Mouse (Mus musculus) granulocyte monocyte progenitor cell, adult 5-6 weeks (primary cell): ENCODE data around the gene Smdt1. TPM values are rescaled to one million over a fixed set of nuclear protein-coding genes. Genes with fewer than 3 reads are reported as not detected.

Experiments
- total RNA-seq, 2 experiments: library from RNA; stranded (forward) in 1 of 2; stranded (reverse) in 1 of 2; fragments of 200-712, 200-1000 nt in 1 of 2; fragments of >200 nt in 1 of 2; fragmentation: Nextera tagmentation in 1 of 2; gene quantifications; 2 replicates each; pipeline ENCODE4 v1.2.3; 2014 to 2017

The Smdt1 gene
- total RNA-seq, 2 experiments from 2014 or later = 84.4 to 201 TPM

Other genes starting within 250 kb of the Smdt1 start
- gene Ccdc134, start 211.0 kb upstream of the Smdt1 start, total RNA-seq (2014; fragmentation: Nextera tagmentation) = 11.0 and 26.5 TPM in 2 replicates
- gene Ccdc134, start 211.0 kb upstream of the Smdt1 start, total RNA-seq (2017) = 13.1 and 17.2 TPM in 2 replicates
- gene Srebf2, start 191.8 kb upstream of the Smdt1 start, total RNA-seq (2014; fragmentation: Nextera tagmentation) = 19.0 and 24.3 TPM in 2 replicates
- gene Srebf2, start 191.8 kb upstream of the Smdt1 start, total RNA-seq (2017) = 16.5 and 17.5 TPM in 2 replicates
- gene Shisa8, start 126.1 kb upstream of the Smdt1 start, total RNA-seq (2014; fragmentation: Nextera tagmentation) = not detected in 2 replicates
- not detected in 2 replicates for gene Shisa8, start 126.1 kb upstream of the Smdt1 start, total RNA-seq (2017)
- 0.49 TPM in 1 of 2 replicates, not detected in the other for gene Tnfrsf13c, start 114.6 kb upstream of the Smdt1 start, total RNA-seq (2014; fragmentation: Nextera tagmentation)
- 0.46 TPM in 1 of 2 replicates, not detected in the other for gene Tnfrsf13c, start 114.6 kb upstream of the Smdt1 start, total RNA-seq (2017)
- gene Cenpm, start 94.2 kb upstream of the Smdt1 start, total RNA-seq (2014; fragmentation: Nextera tagmentation) = 15.1 and 39.8 TPM in 2 replicates
- 21.9 and 22.0 TPM in 2 replicates for gene Cenpm, start 94.2 kb upstream of the Smdt1 start, total RNA-seq (2017)
- gene 1500009C09Rik, start 86.6 kb upstream of the Smdt1 start, total RNA-seq (2014; fragmentation: Nextera tagmentation) = not detected in 2 replicates
- not detected in 2 replicates for gene 1500009C09Rik, start 86.6 kb upstream of the Smdt1 start, total RNA-seq (2017)
- gene Sept3, start 64.1 kb upstream of the Smdt1 start, total RNA-seq (2014; fragmentation: Nextera tagmentation) = 0.28 and 1.1 TPM in 2 replicates
- gene Sept3, start 64.1 kb upstream of the Smdt1 start, total RNA-seq (2017) = 0.13 and 0.67 TPM in 2 replicates
- gene Wbp2nl, start 40.0 kb upstream of the Smdt1 start, total RNA-seq (2014; fragmentation: Nextera tagmentation) = 0.52 TPM in 1 of 2 replicates, not detected in the other
- gene Wbp2nl, start 40.0 kb upstream of the Smdt1 start, total RNA-seq (2017) = not detected in 2 replicates
- 45.0 and 63.1 TPM in 2 replicates for gene Naga, start within 50 bp of the Smdt1 start, total RNA-seq (2014; fragmentation: Nextera tagmentation)
- 34.0 and 50.4 TPM in 2 replicates for gene Naga, start within 50 bp of the Smdt1 start, total RNA-seq (2017)
- gene Pheta2, start within 50 bp of the Smdt1 start, total RNA-seq (2014; fragmentation: Nextera tagmentation) = 2.7 and 5.4 TPM in 2 replicates
- 1.9 and 4.1 TPM in 2 replicates for gene Pheta2, start within 50 bp of the Smdt1 start, total RNA-seq (2017)
- gene Ndufa6, start 15.4 kb downstream of the Smdt1 start, total RNA-seq (2014; fragmentation: Nextera tagmentation) = 266 and 267 TPM in 2 replicates
- gene Ndufa6, start 15.4 kb downstream of the Smdt1 start, total RNA-seq (2017) = 173 and 202 TPM in 2 replicates
- gene Cyp2d22, start 41.3 kb downstream of the Smdt1 start, total RNA-seq (2014; fragmentation: Nextera tagmentation) = 0.54 TPM in 1 of 2 replicates, not detected in the other
- not detected in 2 replicates for gene Cyp2d22, start 41.3 kb downstream of the Smdt1 start, total RNA-seq (2017)
- gene Cyp2d11, start 55.1 kb downstream of the Smdt1 start, total RNA-seq (2014; fragmentation: Nextera tagmentation) = not detected in 2 replicates
- gene Cyp2d11, start 55.1 kb downstream of the Smdt1 start, total RNA-seq (2017) = not detected in 2 replicates
- gene Cyp2d10, start 68.2 kb downstream of the Smdt1 start, total RNA-seq (2014; fragmentation: Nextera tagmentation) = not detected in 2 replicates
- gene Cyp2d10, start 68.2 kb downstream of the Smdt1 start, total RNA-seq (2017) = not detected in 2 replicates
- gene Cyp2d9, start 94.5 kb downstream of the Smdt1 start, total RNA-seq (2014; fragmentation: Nextera tagmentation) = not detected in 2 replicates
- not detected in 2 replicates for gene Cyp2d9, start 94.5 kb downstream of the Smdt1 start, total RNA-seq (2017)
- not detected in 2 replicates for gene Cyp2d12, start 216.1 kb downstream of the Smdt1 start, total RNA-seq (2014; fragmentation: Nextera tagmentation)
- gene Cyp2d12, start 216.1 kb downstream of the Smdt1 start, total RNA-seq (2017) = not detected in 2 replicates